Mouse (Mus musculus): ENCODE data around the gene Pdia4. TPM values are rescaled to one million over a fixed set of nuclear protein-coding genes. Genes with fewer than 3 reads are reported as not detected.
"Not testable (repeated sequence)": the region's sequence is repeated elsewhere in the genome, so short reads cannot be mapped to it uniquely, and the experiment has no call there.

Pdia4 gene
- polyA plus RNA-seq (2015; fragmentation: Nextera tagmentation; extraction: Ambion mirVana), result 115 and 123 TPM in 2 replicates

- Histone ChIP-seq H3K4me3 (replicated peaks) (peak within 1 kb of the TSS; percentile 76), H3K27ac (replicated peaks) (peak within 1 kb of the TSS; percentile 89), H3K4me2 (peak within 1 kb of the TSS; percentile 92), H3K4me1 (replicated peaks) (peaks cover 42% of the 10 kb centered on the region), H3K9me3 (replicated peaks) (no peaks in the 10 kb centered on the region), H3K36me3 (replicated peaks) (no peaks in the 10 kb centered on the region), H3K27me3 (no peaks in the 10 kb centered on the region), H3K9ac (peak within 1 kb of the TSS; percentile 70)
- WGBS (ENCODE audit: insufficient replicate concordance), result under 1% methylated on average over 44 of the region's 44 CpGs
- ATAC-seq (ENCODE audit: insufficient read depth), result peak; percentile 96
Observed at GRCm38 (mm10) chr6:47813257-47813878, at the start of gene Pdia4. TSS of gene Pdia4 (minus strand) at chr6:47813430.

DNA sequence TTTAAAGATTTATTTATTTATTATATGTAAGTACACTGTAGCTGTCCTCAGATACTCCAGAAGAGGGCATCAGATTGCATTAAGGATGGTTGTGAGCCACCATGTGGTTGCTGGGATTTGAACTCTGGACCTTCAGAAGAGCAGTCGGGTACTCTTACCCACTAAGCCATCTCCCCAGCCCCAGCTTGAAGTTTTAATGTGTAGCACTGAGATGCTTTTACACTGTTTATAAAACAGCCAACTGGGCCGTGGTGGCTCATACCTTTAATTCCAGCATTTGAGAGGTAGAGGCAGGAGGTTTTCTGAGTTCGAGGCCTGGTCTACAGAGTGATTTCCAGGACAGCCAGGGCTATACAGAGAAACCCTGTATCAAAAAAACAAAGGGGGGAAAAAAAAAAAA, 44.5 kb upstream of the Pdia4 start:
- not testable (repeated sequence) for H3K27ac ChIP-seq (replicated peaks); H3K27me3 ChIP-seq; H3K36me3 ChIP-seq (replicated peaks); H3K9ac ChIP-seq; H3K4me2 ChIP-seq; H3K4me1 ChIP-seq (replicated peaks); ATAC-seq (ENCODE audit: insufficient read depth); H3K9me3 ChIP-seq (replicated peaks); H3K4me3 ChIP-seq (replicated peaks)
- WGBS (ENCODE audit: insufficient replicate concordance), result 74% methylated on average over 3 of the region's 3 CpGs

- Histone ChIP-seq H3K9ac (no peak overlapping the region), H3K36me3 (replicated peaks) (peaks cover 9% of the 10 kb centered on the region; the same call in 1 of the 2 replicates), H3K4me2 (no peak overlapping the region), H3K27ac (replicated peaks) (no peak overlapping the region), H3K4me3 (replicated peaks) (no peak overlapping the region), H3K9me3 (replicated peaks) (no peaks in the 10 kb centered on the region), H3K27me3 (no peaks in the 10 kb centered on the region), H3K4me1 (replicated peaks) (no peaks in the 10 kb centered on the region)
- ATAC-seq (ENCODE audit: insufficient read depth), result no peak
- 79% methylated on average over 6 of the region's 6 CpGs for whole genome bisulfite sequencing (ENCODE audit: insufficient replicate concordance)
Observed at GRCm38 (mm10) chr6:47857241-47857640, 44.0 kb upstream of the Pdia4 start.

- Histone ChIP-seq H3K4me2 (no peak overlapping the region), H3K36me3 (replicated peaks) (no peaks in the 10 kb centered on the region), H3K4me3 (replicated peaks) (no peak overlapping the region), H3K27me3 (no peaks in the 10 kb centered on the region), H3K9me3 (replicated peaks) (no peaks in the 10 kb centered on the region), H3K27ac (replicated peaks) (no peak overlapping the region), H3K4me1 (replicated peaks) (peaks cover 7% of the 10 kb centered on the region), H3K9ac (no peak overlapping the region)
- ATAC-seq (ENCODE audit: insufficient read depth), result no peak
Observed at GRCm38 (mm10) chr6:47845779-47846178, 32.5 kb upstream of the Pdia4 start.

- WGBS (ENCODE audit: insufficient replicate concordance), result 75% methylated on average over 1 of the region's 1 CpGs
- Histone ChIP-seq H3K9me3 (replicated peaks) (no peaks in the 10 kb centered on the region), H3K27me3 (no peaks in the 10 kb centered on the region), H3K36me3 (replicated peaks) (no peaks in the 10 kb centered on the region), H3K4me2 (no peak overlapping the region), H3K4me1 (replicated peaks) (peaks cover 24% of the 10 kb centered on the region), H3K9ac (no peak overlapping the region), H3K4me3 (replicated peaks) (no peak overlapping the region), H3K27ac (replicated peaks) (no peak overlapping the region)
- ATAC-seq (ENCODE audit: insufficient read depth), result peak; percentile 57
Observed at GRCm38 (mm10) chr6:47842337-47842736, 29.1 kb upstream of the Pdia4 start.

- Histone ChIP-seq H3K36me3 (replicated peaks) (no peaks in the 10 kb centered on the region), H3K27ac (replicated peaks) (no peak overlapping the region), H3K4me3 (replicated peaks) (no peak overlapping the region), H3K9me3 (replicated peaks) (no peaks in the 10 kb centered on the region), H3K9ac (no peak overlapping the region), H3K4me2 (no peak overlapping the region), H3K27me3 (no peaks in the 10 kb centered on the region), H3K4me1 (replicated peaks) (peaks cover 29% of the 10 kb centered on the region)
- ATAC-seq (ENCODE audit: insufficient read depth), result no peak
- WGBS (ENCODE audit: insufficient replicate concordance), result 62% methylated on average over 2 of the region's 2 CpGs
Observed at GRCm38 (mm10) chr6:47841831-47842230, 28.6 kb upstream of the Pdia4 start.

DNA sequence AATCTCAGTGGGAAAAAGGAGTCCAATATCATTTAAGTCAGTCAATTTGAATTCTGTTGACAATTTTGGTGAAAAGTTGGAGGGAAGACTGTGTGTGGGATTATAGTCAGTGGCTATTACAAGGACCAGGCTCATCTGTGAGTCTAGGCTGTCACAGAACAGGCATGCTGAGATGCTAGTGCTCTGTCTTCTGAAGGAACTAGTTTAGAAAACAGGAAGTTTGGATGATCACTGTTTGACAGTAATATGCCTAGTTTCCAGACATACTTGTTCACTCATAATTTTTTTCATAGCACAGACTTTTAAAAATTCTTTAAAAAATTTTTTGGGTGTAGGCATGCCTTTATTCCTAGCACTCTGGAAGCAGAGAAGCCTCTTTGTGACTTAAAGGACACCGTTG, 27.8 kb upstream of the Pdia4 start:
- H3K36me3 ChIP-seq (replicated peaks), result no peaks in the 10 kb centered on the region
- no peak overlapping the region for H3K9ac ChIP-seq
- ATAC-seq (ENCODE audit: insufficient read depth), result no peak
- no peak overlapping the region for H3K4me3 ChIP-seq (replicated peaks)
- H3K4me1 ChIP-seq (replicated peaks), result peaks cover 35% of the 10 kb centered on the region
- no peak overlapping the region for H3K27ac ChIP-seq (replicated peaks)
- no peaks in the 10 kb centered on the region for H3K27me3 ChIP-seq
- WGBS (ENCODE audit: insufficient replicate concordance), result 100% methylated on average over 1 of the region's 1 CpGs
- no peaks in the 10 kb centered on the region for H3K9me3 ChIP-seq (replicated peaks)
- H3K4me2 ChIP-seq, result no peak overlapping the region

DNA sequence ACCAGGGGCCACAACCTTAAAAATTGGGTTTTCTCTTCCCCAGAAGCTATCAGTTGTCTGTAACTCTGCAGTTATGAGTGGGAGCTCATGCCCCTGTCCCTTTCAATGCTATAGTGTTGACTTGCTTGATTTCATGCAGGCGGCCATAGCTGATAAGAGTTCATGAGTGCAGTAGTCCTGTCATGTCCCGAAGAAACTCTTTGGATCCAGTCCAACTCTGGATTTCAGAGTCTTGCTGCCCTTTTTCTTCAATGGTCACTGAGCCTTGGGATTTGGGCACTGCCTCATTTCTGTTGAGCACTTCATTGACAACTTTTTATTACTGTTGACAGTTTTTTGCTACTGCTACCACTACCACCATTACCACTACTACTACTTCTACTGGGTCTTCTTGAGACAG, 24.4 kb upstream of the Pdia4 start:
- Histone ChIP-seq H3K4me2 (no peak overlapping the region), H3K4me1 (replicated peaks) (peaks cover 40% of the 10 kb centered on the region), H3K27ac (replicated peaks) (no peak overlapping the region), H3K9me3 (replicated peaks) (no peaks in the 10 kb centered on the region), H3K27me3 (no peaks in the 10 kb centered on the region), H3K36me3 (replicated peaks) (no peaks in the 10 kb centered on the region), H3K9ac (no peak overlapping the region), H3K4me3 (replicated peaks) (no peak overlapping the region)
- 24% methylated on average over 2 of the region's 2 CpGs for whole genome bisulfite sequencing (ENCODE audit: insufficient replicate concordance)
- no peak for ATAC-seq (ENCODE audit: insufficient read depth)

GRCm38 (mm10) chr6:47835984-47836521, 22.8 kb upstream of the Pdia4 start:
- H3K36me3 ChIP-seq (replicated peaks), result no peaks in the 10 kb centered on the region
- peaks cover 33% of the 10 kb centered on the region for H3K4me1 ChIP-seq (replicated peaks)
- no peaks in the 10 kb centered on the region for H3K27me3 ChIP-seq
- H3K9me3 ChIP-seq (replicated peaks), result no peaks in the 10 kb centered on the region
- H3K4me3 ChIP-seq (replicated peaks), result peak overlapping the region; percentile 95
- H3K4me2 ChIP-seq, result peak overlapping the region; percentile 94
- peak overlapping the region; percentile 86 for H3K9ac ChIP-seq
- WGBS (ENCODE audit: insufficient replicate concordance), result under 1% methylated on average over 49 of the region's 49 CpGs
- H3K27ac ChIP-seq (replicated peaks), result peak overlapping the region; percentile 86
- peak; percentile 62 for ATAC-seq (ENCODE audit: insufficient read depth)

GRCm38 (mm10) chr6:47835482-47835983, 22.3 kb upstream of the Pdia4 start, which contains the start of gene Zfp398:
TSS of gene Zfp398 (plus strand) at chr6:47835661.
- Histone ChIP-seq H3K27ac (replicated peaks) (peak within 1 kb of the TSS; percentile 86), H3K27me3 (no peaks in the 10 kb centered on the region), H3K36me3 (replicated peaks) (no peaks in the 10 kb centered on the region), H3K9ac (peak within 1 kb of the TSS; percentile 86), H3K9me3 (replicated peaks) (no peaks in the 10 kb centered on the region), H3K4me3 (replicated peaks) (peak within 1 kb of the TSS; percentile 95), H3K4me1 (replicated peaks) (peaks cover 38% of the 10 kb centered on the region), H3K4me2 (peak within 1 kb of the TSS; percentile 94)
- under 1% methylated on average over 52 of the region's 52 CpGs for WGBS (ENCODE audit: insufficient replicate concordance)
- ATAC-seq (ENCODE audit: insufficient read depth), result peak; percentile 89

DNA sequence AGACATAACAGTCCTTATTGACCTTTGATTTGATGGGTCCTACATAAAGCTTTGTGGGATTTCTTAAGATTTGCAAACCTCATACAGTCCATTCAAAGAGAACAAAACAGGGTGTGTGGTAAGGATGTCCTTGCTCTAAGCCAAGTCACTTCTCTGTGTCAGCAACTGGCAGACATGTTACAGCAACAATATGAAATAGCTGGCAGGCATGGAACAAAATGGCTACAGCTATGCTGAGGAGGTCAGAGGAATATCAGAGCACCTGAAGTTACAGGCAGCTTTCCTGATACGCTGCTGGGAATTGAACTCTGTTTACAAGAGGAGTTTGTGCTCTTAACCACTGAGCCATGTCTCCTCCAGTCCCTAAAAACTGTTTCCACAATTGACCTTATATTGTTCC, 19.0 kb upstream of the Pdia4 start:
- ATAC-seq (ENCODE audit: insufficient read depth), result no peak
- no peaks in the 10 kb centered on the region for H3K9me3 ChIP-seq (replicated peaks)
- no peak overlapping the region for H3K4me3 ChIP-seq (replicated peaks)
- no peak overlapping the region for H3K9ac ChIP-seq
- peaks cover 37% of the 10 kb centered on the region for H3K4me1 ChIP-seq (replicated peaks)
- no peaks in the 10 kb centered on the region for H3K36me3 ChIP-seq (replicated peaks)
- no peak overlapping the region for H3K4me2 ChIP-seq
- H3K27me3 ChIP-seq, result no peaks in the 10 kb centered on the region
- no peak overlapping the region for H3K27ac ChIP-seq (replicated peaks)
- 75% methylated on average over 1 of the region's 1 CpGs for WGBS (ENCODE audit: insufficient replicate concordance)

All from liver, embryonic 15.5 days (tissue).